Mouse (Mus musculus): Measurements from ENCODE around the gene Sesn3. TPM values are rescaled to one million over a fixed set of nuclear protein-coding genes. Genes with fewer than 3 reads are reported as not detected.

Gene Sesn3
- polyA plus RNA-seq, 1 experiment from 2014 or later = 33.4 TPM

DNA sequence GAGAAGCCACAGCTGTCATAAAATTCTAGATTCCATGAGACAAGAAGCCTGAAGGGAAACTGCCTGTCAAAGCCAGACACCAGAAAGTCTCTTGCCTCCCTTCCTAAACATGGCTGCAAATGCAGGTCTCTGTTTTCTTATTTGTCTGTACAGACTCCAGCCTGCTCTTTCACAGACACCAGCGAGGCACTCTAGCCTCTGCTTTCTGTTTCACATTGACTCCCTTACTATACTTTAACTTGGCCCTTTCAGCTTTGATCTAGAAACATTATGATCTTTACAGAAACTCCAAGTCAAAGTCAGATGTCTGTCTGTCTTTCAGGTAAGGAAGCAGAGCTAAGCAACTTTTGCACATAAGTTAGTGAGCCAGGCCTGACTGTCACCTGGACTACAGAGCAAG lies 77.5 kb downstream of the Sesn3 start:
- DNase-seq (ENCODE audit: low spot score) = no peak
- 70% methylated on average over 1 of the region's 1 CpGs for WGBS
- H3K4me2 ChIP-seq (replicated peaks; ENCODE audit: low read depth, low read length) = no peak overlapping the region

GRCm38 (mm10) chr9:14354852-14355251 lies 80.0 kb downstream of the Sesn3 start:
- no peaks in the 10 kb centered on the region for H3K36me3 ChIP-seq (ENCODE audit: control insufficient read depth, insufficient read depth, low read length)
- no peaks in the 10 kb centered on the region for H3K9me3 ChIP-seq (ENCODE audit: control insufficient read depth, low read length)
- H3K4me2 ChIP-seq (replicated peaks; ENCODE audit: low read depth, low read length) = no peak overlapping the region
- H3K9ac ChIP-seq (ENCODE audit: low read depth, low read length) = no peak overlapping the region
- H3K4me1 ChIP-seq (replicated peaks; ENCODE audit: control insufficient read depth, insufficient read depth, low read length) = 0 out of 2 replicates have a peak, but pooled peaks cover 3% of the 10 kb centered on the region
- DNase-seq (ENCODE audit: low spot score) (no peak), ATAC-seq (ENCODE audit: low FRiP score) (no peak)
- no peak overlapping the region for H3K27ac ChIP-seq (ENCODE audit: low read depth, low read length)
- no peak overlapping the region for H3K4me3 ChIP-seq (ENCODE audit: low read depth, low read length)
- 65% methylated on average over 6 of the region's 6 CpGs for WGBS
- H3K27me3 ChIP-seq (ENCODE audit: control insufficient read depth, insufficient read depth, low read length) = no peaks in the 10 kb centered on the region

More for the DNA sequence above, 77.5 kb downstream of the Sesn3 start:
- no peaks in the 10 kb centered on the region for H3K36me3 ChIP-seq (ENCODE audit: control insufficient read depth, insufficient read depth, low read length)
- 0 out of 2 replicates have a peak, but pooled peaks cover 3% of the 10 kb centered on the region for H3K4me1 ChIP-seq (replicated peaks; ENCODE audit: control insufficient read depth, insufficient read depth, low read length)
- no peak for ATAC-seq (ENCODE audit: low FRiP score)
- H3K9ac ChIP-seq (ENCODE audit: low read depth, low read length) = no peak overlapping the region
- no peaks in the 10 kb centered on the region for H3K27me3 ChIP-seq (ENCODE audit: control insufficient read depth, insufficient read depth, low read length)
- H3K4me3 ChIP-seq (ENCODE audit: low read depth, low read length) = no peak overlapping the region
- H3K9me3 ChIP-seq (ENCODE audit: control insufficient read depth, low read length) = no peaks in the 10 kb centered on the region
- no peak overlapping the region for H3K27ac ChIP-seq (ENCODE audit: low read depth, low read length)

DNA sequence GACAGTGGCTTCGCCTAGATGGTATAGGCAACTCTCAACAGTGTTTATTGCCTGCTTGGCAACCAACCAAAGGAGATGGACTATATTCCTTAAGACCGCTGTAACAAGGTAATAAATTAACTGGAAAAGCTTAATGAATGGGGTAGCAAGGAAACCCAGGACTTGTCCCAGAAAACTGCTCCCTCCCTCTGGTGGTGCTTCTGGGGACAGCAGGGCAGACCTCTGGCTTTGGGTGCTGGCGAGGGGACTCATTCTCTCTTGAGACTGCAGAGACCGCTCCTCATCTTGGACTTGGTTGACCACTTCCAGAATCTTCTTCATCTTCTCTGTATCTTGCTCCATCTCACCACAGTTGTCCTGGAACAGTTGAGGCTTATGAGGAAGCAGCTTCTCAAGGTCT lies 82.2 kb downstream of the Sesn3 start:
- no peak overlapping the region for H3K4me2 ChIP-seq (replicated peaks; ENCODE audit: low read depth, low read length)
- no peak overlapping the region for H3K9ac ChIP-seq (ENCODE audit: low read depth, low read length)
- 0 out of 2 replicates have a peak, but pooled peaks cover 3% of the 10 kb centered on the region for H3K4me1 ChIP-seq (replicated peaks; ENCODE audit: control insufficient read depth, insufficient read depth, low read length)
- no peaks in the 10 kb centered on the region for H3K27me3 ChIP-seq (ENCODE audit: control insufficient read depth, insufficient read depth, low read length)
- 88% methylated on average over 4 of the region's 4 CpGs for WGBS
- H3K36me3 ChIP-seq (ENCODE audit: control insufficient read depth, insufficient read depth, low read length) = no peaks in the 10 kb centered on the region
- no peak for ATAC-seq (ENCODE audit: low FRiP score)
- peak; percentile 16 for DNase-seq (ENCODE audit: low spot score)
- H3K9me3 ChIP-seq (ENCODE audit: control insufficient read depth, low read length) = no peaks in the 10 kb centered on the region
- no peak overlapping the region for H3K4me3 ChIP-seq (ENCODE audit: low read depth, low read length)
- H3K27ac ChIP-seq (ENCODE audit: low read depth, low read length) = no peak overlapping the region

- Histone ChIP-seq H3K9ac (ENCODE audit: low read depth, low read length) (no peak overlapping the region), H3K27me3 (ENCODE audit: control insufficient read depth, insufficient read depth, low read length) (no peaks in the 10 kb centered on the region), H3K4me3 (ENCODE audit: low read depth, low read length) (no peak overlapping the region), H3K4me1 (replicated peaks; ENCODE audit: control insufficient read depth, insufficient read depth, low read length) (no peaks in the 10 kb centered on the region), H3K27ac (ENCODE audit: low read depth, low read length) (no peak overlapping the region), H3K9me3 (ENCODE audit: control insufficient read depth, low read length) (no peaks in the 10 kb centered on the region), H3K4me2 (replicated peaks; ENCODE audit: low read depth, low read length) (no peak overlapping the region), H3K36me3 (ENCODE audit: control insufficient read depth, insufficient read depth, low read length) (no peaks in the 10 kb centered on the region)
- DNase-seq (ENCODE audit: low spot score) (no peak), ATAC-seq (ENCODE audit: low FRiP score) (no peak)
- 92% methylated on average over 8 of the region's 8 CpGs for WGBS
Observed at GRCm38 (mm10) chr9:14362068-14362768, 87.4 kb downstream of the Sesn3 start.

DNA sequence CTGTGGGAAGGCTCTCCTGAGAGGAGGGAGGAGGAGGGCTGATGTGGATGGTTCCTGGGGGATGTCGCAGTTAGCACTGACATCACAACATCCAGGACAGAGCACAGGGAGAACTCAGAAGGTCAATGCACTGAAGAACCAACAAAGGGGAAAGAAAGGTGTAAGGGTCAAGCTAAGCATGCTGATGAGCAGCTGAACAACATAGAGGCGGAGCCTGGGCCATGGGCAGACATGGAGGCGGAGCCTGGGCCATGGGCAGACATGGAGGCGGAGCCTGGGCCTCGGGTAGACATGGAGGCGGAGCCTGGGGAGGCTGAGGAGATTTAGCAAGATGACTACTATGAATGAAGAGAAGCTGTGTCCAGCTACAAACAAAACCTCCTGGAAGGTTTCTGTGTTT lies 88.7 kb downstream of the Sesn3 start:
- no peak overlapping the region for H3K4me2 ChIP-seq (replicated peaks; ENCODE audit: low read depth, low read length)
- no peaks in the 10 kb centered on the region for H3K9me3 ChIP-seq (ENCODE audit: control insufficient read depth, low read length)
- no peak for ATAC-seq (ENCODE audit: low FRiP score)
- DNase-seq (ENCODE audit: low spot score) = no peak
- H3K27ac ChIP-seq (ENCODE audit: low read depth, low read length) = no peak overlapping the region
- H3K4me3 ChIP-seq (ENCODE audit: low read depth, low read length) = no peak overlapping the region
- 87% methylated on average over 6 of the region's 6 CpGs for WGBS
- H3K36me3 ChIP-seq (ENCODE audit: control insufficient read depth, insufficient read depth, low read length) = no peaks in the 10 kb centered on the region
- no peaks in the 10 kb centered on the region for H3K4me1 ChIP-seq (replicated peaks; ENCODE audit: control insufficient read depth, insufficient read depth, low read length)
- H3K27me3 ChIP-seq (ENCODE audit: control insufficient read depth, insufficient read depth, low read length) = no peaks in the 10 kb centered on the region
- no peak overlapping the region for H3K9ac ChIP-seq (ENCODE audit: low read depth, low read length)

GRCm38 (mm10) chr9:14364719-14365118 lies 89.9 kb downstream of the Sesn3 start:
- Histone ChIP-seq H3K4me1 (replicated peaks; ENCODE audit: control insufficient read depth, insufficient read depth, low read length) (no peaks in the 10 kb centered on the region), H3K9ac (ENCODE audit: low read depth, low read length) (no peak overlapping the region), H3K4me2 (replicated peaks; ENCODE audit: low read depth, low read length) (no peak overlapping the region), H3K27me3 (ENCODE audit: control insufficient read depth, insufficient read depth, low read length) (no peaks in the 10 kb centered on the region), H3K4me3 (ENCODE audit: low read depth, low read length) (no peak overlapping the region), H3K27ac (ENCODE audit: low read depth, low read length) (no peak overlapping the region), H3K9me3 (ENCODE audit: control insufficient read depth, low read length) (no peaks in the 10 kb centered on the region), H3K36me3 (ENCODE audit: control insufficient read depth, insufficient read depth, low read length) (no peaks in the 10 kb centered on the region)
- DNase-seq (ENCODE audit: low spot score) = no peak
- no peak for ATAC-seq (ENCODE audit: low FRiP score)
- WGBS = 98% methylated on average over 9 of the region's 9 CpGs

- Histone ChIP-seq H3K4me2 (replicated peaks; ENCODE audit: low read depth, low read length) (no peak overlapping the region), H3K4me3 (ENCODE audit: low read depth, low read length) (no peak overlapping the region), H3K27me3 (ENCODE audit: control insufficient read depth, insufficient read depth, low read length) (no peaks in the 10 kb centered on the region), H3K27ac (ENCODE audit: low read depth, low read length) (no peak overlapping the region), H3K36me3 (ENCODE audit: control insufficient read depth, insufficient read depth, low read length) (no peaks in the 10 kb centered on the region), H3K9me3 (ENCODE audit: control insufficient read depth, low read length) (no peaks in the 10 kb centered on the region), H3K4me1 (replicated peaks; ENCODE audit: control insufficient read depth, insufficient read depth, low read length) (no peaks in the 10 kb centered on the region), H3K9ac (ENCODE audit: low read depth, low read length) (no peak overlapping the region)
- DNase-seq (ENCODE audit: low spot score) (no peak), ATAC-seq (ENCODE audit: low FRiP score) (no peak)
- 76% methylated on average over 4 of the region's 4 CpGs for WGBS
Observed at GRCm38 (mm10) chr9:14365481-14366125, 90.7 kb downstream of the Sesn3 start.

DNA sequence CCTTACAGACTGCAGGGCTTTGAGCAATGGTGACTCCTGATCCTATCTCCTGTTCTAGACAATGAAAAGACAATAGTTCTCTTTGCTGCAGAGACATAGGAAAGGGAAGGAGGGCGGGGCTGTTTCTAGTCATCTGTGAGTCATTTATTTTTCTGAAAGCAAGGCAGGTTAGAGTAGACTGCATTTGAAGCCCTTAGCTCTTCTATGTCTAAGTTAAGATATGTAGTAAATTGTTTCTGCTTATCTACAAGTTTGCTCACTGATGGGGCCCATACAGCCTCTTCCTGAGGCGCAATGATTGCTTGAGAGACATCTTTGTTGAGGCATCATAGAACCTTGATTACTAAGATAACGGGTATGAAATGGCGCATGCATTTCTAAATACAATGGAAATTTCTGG lies 93.0 kb downstream of the Sesn3 start:
- Histone ChIP-seq H3K27ac (ENCODE audit: low read depth, low read length) (no peak overlapping the region), H3K4me1 (replicated peaks; ENCODE audit: control insufficient read depth, insufficient read depth, low read length) (no peaks in the 10 kb centered on the region), H3K36me3 (ENCODE audit: control insufficient read depth, insufficient read depth, low read length) (no peaks in the 10 kb centered on the region), H3K9ac (ENCODE audit: low read depth, low read length) (no peak overlapping the region), H3K27me3 (ENCODE audit: control insufficient read depth, insufficient read depth, low read length) (no peaks in the 10 kb centered on the region), H3K9me3 (ENCODE audit: control insufficient read depth, low read length) (no peaks in the 10 kb centered on the region), H3K4me2 (replicated peaks; ENCODE audit: low read depth, low read length) (no peak overlapping the region), H3K4me3 (ENCODE audit: low read depth, low read length) (no peak overlapping the region)
- DNase-seq (ENCODE audit: low spot score) (no peak), ATAC-seq (ENCODE audit: low FRiP score) (no peak)
- WGBS = 92% methylated on average over 4 of the region's 4 CpGs

GRCm38 (mm10) chr9:14369271-14369670 lies 94.4 kb downstream of the Sesn3 start:
- no peaks in the 10 kb centered on the region for H3K27me3 ChIP-seq (ENCODE audit: control insufficient read depth, insufficient read depth, low read length)
- no peak overlapping the region for H3K4me3 ChIP-seq (ENCODE audit: low read depth, low read length)
- H3K36me3 ChIP-seq (ENCODE audit: control insufficient read depth, insufficient read depth, low read length) = no peaks in the 10 kb centered on the region
- ATAC-seq (ENCODE audit: low FRiP score) = no peak
- no peak for DNase-seq (ENCODE audit: low spot score)
- H3K4me2 ChIP-seq (replicated peaks; ENCODE audit: low read depth, low read length) = no peak overlapping the region
- no peak overlapping the region for H3K9ac ChIP-seq (ENCODE audit: low read depth, low read length)
- H3K27ac ChIP-seq (ENCODE audit: low read depth, low read length) = no peak overlapping the region
- H3K9me3 ChIP-seq (ENCODE audit: control insufficient read depth, low read length) = no peaks in the 10 kb centered on the region
- H3K4me1 ChIP-seq (replicated peaks; ENCODE audit: control insufficient read depth, insufficient read depth, low read length) = no peaks in the 10 kb centered on the region

All from hindbrain, embryonic 11.5 days (tissue).